Mouse (Mus musculus): ENCODE measurements around the gene Nedd8.

DNA sequence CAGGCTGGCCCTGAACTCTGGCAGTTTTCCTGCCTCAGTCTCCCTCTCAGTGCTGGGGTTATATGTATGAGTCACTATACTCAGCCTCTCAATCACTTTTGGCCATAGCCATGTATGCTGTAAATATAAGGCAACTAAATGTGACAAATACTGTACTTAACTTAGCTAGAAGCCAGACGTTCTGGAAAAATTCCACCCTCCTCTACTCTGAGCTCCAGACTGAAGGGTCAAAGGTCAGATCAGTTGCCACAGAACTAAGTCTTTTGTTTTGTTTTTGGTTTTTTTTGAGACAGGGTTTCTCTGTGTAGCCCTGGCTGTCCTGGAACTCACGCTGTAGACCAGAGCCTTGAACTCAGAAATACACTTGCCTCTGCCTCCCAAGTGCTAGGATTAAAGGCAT lies 56.0 kb downstream of the Nedd8 start:
- TF ChIP-seq POLR2A (IDR thresholded peaks at IDR 0.05; ENCODE audit: insufficient read length, low read depth): no peak
- no peak for TF ChIP-seq MYOD1 (IDR thresholded peaks at IDR 0.05; ENCODE audit: control insufficient read depth in 1 of 3, insufficient read length in 2 of 3, low read depth in 2 of 3)
- TF ChIP-seq MYOG (IDR thresholded peaks at IDR 0.05; ENCODE audit: control insufficient read depth in 1 of 3, insufficient read depth in 1 of 3, insufficient read length in 2 of 3, low read depth in 2 of 3): no peak
- TF ChIP-seq E2F4 (IDR thresholded peaks at IDR 0.05; ENCODE audit: insufficient read depth): no peak
- TF ChIP-seq USF1 (IDR thresholded peaks at IDR 0.05; ENCODE audit: low read depth): no peak
- no peak for TF ChIP-seq CEBPB (IDR thresholded peaks at IDR 0.05; ENCODE audit: insufficient read depth, poor library complexity, severe bottlenecking)
- TF ChIP-seq TCF12 (IDR thresholded peaks at IDR 0.05; ENCODE audit: insufficient read depth, poor library complexity, severe bottlenecking): no peak

All from myocyte (in vitro differentiated cells).